Mouse (Mus musculus): ENCODE results near the gene Foxp1. TPM values are rescaled to one million over a fixed set of nuclear protein-coding genes. Genes with fewer than 3 reads are reported as not detected.

Foxp1 gene
- total and polyA plus RNA-seq, 3 experiments = 57.4 to 88.1 (median 79.8) TPM

DNA sequence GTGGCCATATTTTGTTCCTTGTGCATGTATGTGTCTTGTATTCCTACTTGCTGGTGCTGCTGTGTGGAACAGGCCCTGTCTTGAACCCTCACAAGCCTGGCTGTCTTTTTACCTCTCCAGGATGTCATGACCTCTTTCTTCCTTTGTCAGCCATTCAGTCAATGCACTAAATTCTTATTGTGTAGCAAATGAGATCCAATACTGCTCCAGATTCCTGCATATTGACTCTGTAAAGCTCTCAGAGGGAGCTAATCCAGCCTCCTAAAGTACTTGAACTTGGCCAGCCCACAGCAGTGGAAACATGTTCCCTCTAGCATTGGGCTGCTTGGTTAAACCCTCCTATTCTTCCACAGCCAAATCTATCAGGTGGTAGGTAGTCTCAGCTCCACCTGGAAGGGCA, 281.8 kb downstream of the Foxp1 start:
- H3K36me3 ChIP-seq (replicated peaks) = no peaks in the 10 kb centered on the region
- no peaks in the 10 kb centered on the region for H3K9me3 ChIP-seq (replicated peaks)
- no peaks in the 10 kb centered on the region for H3K27me3 ChIP-seq (ENCODE audit: insufficient read depth, low read length)
- peaks cover 9% of the 10 kb centered on the region for H3K4me1 ChIP-seq (ENCODE audit: insufficient read depth, low read depth, low read length)
- ATAC-seq (ENCODE audit: extremely low read depth, insufficient number of reproducible peaks, low FRiP score, poor library complexity, severe bottlenecking) = no peak
- TF ChIP-seq CTCF (IDR thresholded peaks at IDR 0.05; ENCODE audit: low read depth, low read length) (no peak), POLR2AphosphoS5 (IDR thresholded peaks at IDR 0.05; ENCODE audit: insufficient replicate concordance, low read depth, low read length) (no peak), GATA2 (IDR thresholded peaks at IDR 0.05; ENCODE audit: borderline replicate concordance, low read depth, low read length) (no peak), TAL1 (conservative IDR thresholded peaks at IDR 0.05; ENCODE audit: low read depth, low read length) (no peak), GATA1 (IDR thresholded peaks at IDR 0.05; ENCODE audit: borderline replicate concordance, low read length) (no peak)
- DNase-seq (ENCODE audit: low spot score) = no peak
- H3K4me3 ChIP-seq (ENCODE audit: low read depth, low read length) = no peak overlapping the region

DNA sequence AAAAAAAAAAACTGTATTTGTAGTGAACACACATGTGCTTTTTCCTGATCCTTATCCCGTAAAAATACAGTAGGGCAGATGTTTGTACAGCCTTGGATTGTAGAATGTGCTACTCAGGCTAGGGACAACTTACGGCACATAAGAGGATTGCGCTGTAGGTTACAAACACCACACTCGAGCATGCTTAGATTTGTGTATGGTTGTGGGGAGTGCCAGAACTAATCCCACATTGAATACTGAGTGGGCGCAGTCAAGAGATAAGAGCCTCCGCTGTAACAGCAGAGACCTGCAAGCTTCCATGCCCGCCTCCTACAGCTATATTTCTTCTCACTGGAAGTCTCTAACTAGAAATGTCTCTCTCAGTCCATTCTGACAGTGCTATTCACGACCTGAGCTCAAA, 286.9 kb downstream of the Foxp1 start:
- Histone ChIP-seq H3K36me3 (replicated peaks) (peaks cover 8% of the 10 kb centered on the region), H3K27me3 (ENCODE audit: insufficient read depth, low read length) (no peaks in the 10 kb centered on the region), H3K9me3 (replicated peaks) (no peaks in the 10 kb centered on the region), H3K4me3 (ENCODE audit: low read depth, low read length) (no peak overlapping the region), H3K4me1 (ENCODE audit: insufficient read depth, low read depth, low read length) (peaks cover 9% of the 10 kb centered on the region)
- no peak for TF ChIP-seq GATA1 (IDR thresholded peaks at IDR 0.05; ENCODE audit: borderline replicate concordance, low read length)
- TF ChIP-seq CTCF (IDR thresholded peaks at IDR 0.05; ENCODE audit: low read depth, low read length) = no peak
- TF ChIP-seq POLR2AphosphoS5 (IDR thresholded peaks at IDR 0.05; ENCODE audit: insufficient replicate concordance, low read depth, low read length) = no peak
- TF ChIP-seq GATA2 (IDR thresholded peaks at IDR 0.05; ENCODE audit: borderline replicate concordance, low read depth, low read length) = no peak
- TF ChIP-seq TAL1 (conservative IDR thresholded peaks at IDR 0.05; ENCODE audit: low read depth, low read length) = no peak
- ATAC-seq (ENCODE audit: extremely low read depth, insufficient number of reproducible peaks, low FRiP score, poor library complexity, severe bottlenecking) (no peak), DNase-seq (ENCODE audit: low spot score) (no peak)

DNA sequence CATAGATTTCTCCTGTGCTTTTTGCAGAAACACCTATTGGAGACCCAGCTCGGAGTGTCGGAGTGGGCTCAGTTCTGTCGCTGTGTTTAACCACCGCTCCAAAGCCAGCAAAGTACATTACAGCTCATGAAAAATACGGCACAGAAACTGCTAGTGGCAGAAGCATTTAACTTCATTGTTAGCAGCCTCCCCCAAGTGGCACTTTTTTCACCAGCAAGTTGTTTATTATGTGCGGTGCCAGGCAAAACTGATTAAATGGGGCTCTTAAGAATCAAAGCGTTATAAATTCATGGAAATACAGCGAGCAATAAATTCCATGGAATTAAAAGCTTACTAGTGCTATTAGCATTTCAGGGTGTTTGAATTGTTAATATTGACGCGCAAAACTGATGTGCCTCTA, 289.1 kb downstream of the Foxp1 start:
- Histone ChIP-seq H3K36me3 (replicated peaks) (peaks cover 10% of the 10 kb centered on the region), H3K4me3 (ENCODE audit: low read depth, low read length) (no peak overlapping the region), H3K9me3 (replicated peaks) (no peaks in the 10 kb centered on the region), H3K27me3 (ENCODE audit: insufficient read depth, low read length) (no peaks in the 10 kb centered on the region), H3K4me1 (ENCODE audit: insufficient read depth, low read depth, low read length) (peaks cover 9% of the 10 kb centered on the region)
- no peak for TF ChIP-seq TAL1 (conservative IDR thresholded peaks at IDR 0.05; ENCODE audit: low read depth, low read length)
- no peak for TF ChIP-seq GATA2 (IDR thresholded peaks at IDR 0.05; ENCODE audit: borderline replicate concordance, low read depth, low read length)
- no peak for TF ChIP-seq CTCF (IDR thresholded peaks at IDR 0.05; ENCODE audit: low read depth, low read length)
- TF ChIP-seq GATA1 (IDR thresholded peaks at IDR 0.05; ENCODE audit: borderline replicate concordance, low read length) = no peak
- TF ChIP-seq POLR2AphosphoS5 (IDR thresholded peaks at IDR 0.05; ENCODE audit: insufficient replicate concordance, low read depth, low read length) = no peak
- DNase-seq (ENCODE audit: low spot score) (no peak), ATAC-seq (ENCODE audit: extremely low read depth, insufficient number of reproducible peaks, low FRiP score, poor library complexity, severe bottlenecking) (no peak)

DNA sequence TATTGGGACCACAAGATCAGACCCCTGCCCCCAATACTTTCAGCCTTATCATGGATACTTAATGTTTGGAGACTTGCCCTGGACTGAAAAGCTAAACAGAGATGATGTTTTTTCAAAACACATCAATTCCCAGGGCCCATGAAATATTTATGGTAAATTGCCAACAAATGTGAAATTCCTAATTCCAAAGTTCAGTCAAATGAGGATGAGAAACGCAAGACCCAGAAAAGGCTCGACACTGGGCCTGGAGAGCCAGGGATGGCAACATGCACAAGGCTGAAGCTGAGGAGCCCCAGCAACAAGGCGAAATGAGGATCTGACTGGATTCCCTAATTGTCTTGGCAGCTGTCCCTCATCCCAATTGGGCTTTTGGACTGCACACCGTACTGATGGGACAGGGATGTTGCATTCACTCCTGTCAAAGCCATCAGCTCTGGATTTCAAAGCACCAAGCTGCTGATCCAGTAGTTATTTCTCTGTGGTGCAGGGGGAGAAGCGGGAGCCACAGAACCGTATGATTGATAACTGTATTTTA, 294.1 kb downstream of the Foxp1 start:
- no peaks in the 10 kb centered on the region for H3K9me3 ChIP-seq (replicated peaks)
- DNase-seq (ENCODE audit: low spot score) (no peak), ATAC-seq (ENCODE audit: extremely low read depth, insufficient number of reproducible peaks, low FRiP score, poor library complexity, severe bottlenecking) (no peak)
- no peak for TF ChIP-seq GATA1 (IDR thresholded peaks at IDR 0.05; ENCODE audit: borderline replicate concordance, low read length)
- no peak for TF ChIP-seq GATA2 (IDR thresholded peaks at IDR 0.05; ENCODE audit: borderline replicate concordance, low read depth, low read length)
- TF ChIP-seq POLR2AphosphoS5 (IDR thresholded peaks at IDR 0.05; ENCODE audit: insufficient replicate concordance, low read depth, low read length) = no peak
- TF ChIP-seq CTCF (IDR thresholded peaks at IDR 0.05; ENCODE audit: low read depth, low read length) = no peak
- TF ChIP-seq TAL1 (conservative IDR thresholded peaks at IDR 0.05; ENCODE audit: low read depth, low read length) = no peak
- peaks cover 8% of the 10 kb centered on the region for H3K36me3 ChIP-seq (replicated peaks)
- no peak overlapping the region for H3K4me3 ChIP-seq (ENCODE audit: low read depth, low read length)
- H3K4me1 ChIP-seq (ENCODE audit: insufficient read depth, low read depth, low read length) = peaks cover 9% of the 10 kb centered on the region
- no peaks in the 10 kb centered on the region for H3K27me3 ChIP-seq (ENCODE audit: insufficient read depth, low read length)

DNA sequence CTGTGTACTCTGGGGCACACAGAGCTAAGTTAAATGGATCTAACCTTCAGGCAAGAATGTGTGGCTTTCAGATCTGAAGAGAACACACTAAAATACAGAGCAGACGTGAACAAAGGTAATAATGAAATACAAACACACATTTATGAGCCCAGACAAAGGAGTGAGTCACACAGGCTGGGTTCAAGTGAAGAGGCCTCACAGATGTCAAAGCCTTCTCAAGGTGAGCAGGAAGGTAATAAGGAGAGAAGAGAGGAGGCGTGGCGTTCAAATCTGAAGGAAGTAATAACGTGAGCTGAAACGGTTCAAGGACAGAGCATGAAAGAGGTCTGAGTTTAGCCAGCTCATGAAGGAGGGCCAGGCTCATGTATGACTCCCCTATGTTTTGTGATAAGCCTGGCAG, 301.4 kb downstream of the Foxp1 start:
- ATAC-seq (ENCODE audit: extremely low read depth, insufficient number of reproducible peaks, low FRiP score, poor library complexity, severe bottlenecking) (no peak), DNase-seq (ENCODE audit: low spot score) (no peak)
- H3K9me3 ChIP-seq (replicated peaks) = no peaks in the 10 kb centered on the region
- H3K27me3 ChIP-seq (ENCODE audit: insufficient read depth, low read length) = no peaks in the 10 kb centered on the region
- TF ChIP-seq POLR2AphosphoS5 (IDR thresholded peaks at IDR 0.05; ENCODE audit: insufficient replicate concordance, low read depth, low read length) (no peak), GATA2 (IDR thresholded peaks at IDR 0.05; ENCODE audit: borderline replicate concordance, low read depth, low read length) (no peak), TAL1 (conservative IDR thresholded peaks at IDR 0.05; ENCODE audit: low read depth, low read length) (no peak), CTCF (IDR thresholded peaks at IDR 0.05; ENCODE audit: low read depth, low read length) (no peak)
- H3K36me3 ChIP-seq (replicated peaks) = peaks cover 7% of the 10 kb centered on the region
- H3K4me3 ChIP-seq (ENCODE audit: low read depth, low read length) = no peak overlapping the region
- no peaks in the 10 kb centered on the region for H3K4me1 ChIP-seq (ENCODE audit: insufficient read depth, low read depth, low read length)

DNA sequence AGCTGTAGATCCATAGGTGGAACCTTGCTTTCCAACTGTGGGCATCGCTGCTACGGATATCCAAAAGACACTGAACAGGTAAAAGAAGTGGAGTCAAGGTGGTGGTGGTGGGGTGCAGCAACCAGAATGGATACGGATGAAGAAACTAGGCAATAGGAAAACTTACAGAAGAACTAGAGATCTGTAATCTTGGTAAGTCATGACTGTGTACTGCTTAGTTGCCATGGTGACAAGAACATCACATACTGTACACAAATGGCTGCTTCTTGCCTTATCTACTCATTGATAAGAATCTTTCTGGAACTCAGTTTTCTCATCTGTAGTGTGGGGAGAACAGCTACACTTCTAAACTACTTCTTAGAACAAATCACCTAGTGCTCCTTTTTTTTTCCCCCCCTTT, 302.0 kb downstream of the Foxp1 start:
- Histone ChIP-seq H3K27me3 (ENCODE audit: insufficient read depth, low read length) (no peaks in the 10 kb centered on the region), H3K4me3 (ENCODE audit: low read depth, low read length) (no peak overlapping the region), H3K36me3 (replicated peaks) (peaks cover 7% of the 10 kb centered on the region), H3K9me3 (replicated peaks) (no peaks in the 10 kb centered on the region), H3K4me1 (ENCODE audit: insufficient read depth, low read depth, low read length) (no peaks in the 10 kb centered on the region)
- ATAC-seq (ENCODE audit: extremely low read depth, insufficient number of reproducible peaks, low FRiP score, poor library complexity, severe bottlenecking) = no peak
- DNase-seq (ENCODE audit: low spot score) = no peak
- TF ChIP-seq GATA1 (IDR thresholded peaks at IDR 0.05; ENCODE audit: borderline replicate concordance, low read length) (no peak), TAL1 (conservative IDR thresholded peaks at IDR 0.05; ENCODE audit: low read depth, low read length) (no peak)

DNA sequence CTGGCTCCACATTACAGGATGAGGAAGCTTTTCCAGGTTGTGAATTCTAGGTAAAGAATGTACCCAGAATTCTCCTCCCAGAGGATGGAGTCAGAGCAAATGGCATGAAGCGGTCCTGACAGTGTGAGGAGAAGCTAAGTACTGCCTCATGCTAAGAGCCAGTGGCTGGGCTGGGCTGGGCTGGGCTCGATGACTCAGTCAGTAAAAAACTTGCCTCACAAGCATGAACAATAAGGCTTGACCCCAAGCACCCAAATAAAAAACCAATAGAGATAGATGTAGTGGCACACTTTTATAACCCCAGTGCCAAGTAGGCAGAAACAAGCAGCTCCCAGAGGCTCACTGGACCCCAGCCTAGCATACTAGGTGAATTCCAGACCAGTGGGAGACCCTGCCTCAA, 304.7 kb downstream of the Foxp1 start:
- TF ChIP-seq CTCF (IDR thresholded peaks at IDR 0.05; ENCODE audit: low read depth, low read length) (no peak), GATA2 (IDR thresholded peaks at IDR 0.05; ENCODE audit: borderline replicate concordance, low read depth, low read length) (no peak), POLR2AphosphoS5 (IDR thresholded peaks at IDR 0.05; ENCODE audit: insufficient replicate concordance, low read depth, low read length) (no peak), TAL1 (conservative IDR thresholded peaks at IDR 0.05; ENCODE audit: low read depth, low read length) (no peak), GATA1 (IDR thresholded peaks at IDR 0.05; ENCODE audit: borderline replicate concordance, low read length) (no peak)
- no peaks in the 10 kb centered on the region for H3K27me3 ChIP-seq (ENCODE audit: insufficient read depth, low read length)
- no peaks in the 10 kb centered on the region for H3K9me3 ChIP-seq (replicated peaks)
- no peak overlapping the region for H3K4me3 ChIP-seq (ENCODE audit: low read depth, low read length)
- ATAC-seq (ENCODE audit: extremely low read depth, insufficient number of reproducible peaks, low FRiP score, poor library complexity, severe bottlenecking) = no peak
- no peaks in the 10 kb centered on the region for H3K4me1 ChIP-seq (ENCODE audit: insufficient read depth, low read depth, low read length)
- no peak for DNase-seq (ENCODE audit: low spot score)
- H3K36me3 ChIP-seq (replicated peaks) = peaks cover 10% of the 10 kb centered on the region

Data from G1E (cell line).